Mouse (Mus musculus) heart, postnatal 0 days (tissue): ENCODE measurements at regions not wholly inside any gene's neighbourhood (a gene's known extent, or its start where the extent isn't known, plus 50 kb on each side); places are given as distances from the start of the nearest gene placed in this dataset.
"Not testable (repeated sequence)": the region's sequence is repeated elsewhere in the genome, so short reads cannot be mapped to it uniquely, and the experiment has no call there.

Source experiments
- CTCF ChIP-seq: IDR thresholded peaks from 2 replicates; pipeline ENCODE4 v1.5.1; 2016; ENCODE audit warnings: antibody characterized with exemption, control low read depth, low read depth
- EP300 ChIP-seq: IDR thresholded peaks from 2 replicates; pipeline ENCODE4 v1.6.1; 2016; ENCODE audit warnings: antibody characterized with exemption, low read depth

DNA sequence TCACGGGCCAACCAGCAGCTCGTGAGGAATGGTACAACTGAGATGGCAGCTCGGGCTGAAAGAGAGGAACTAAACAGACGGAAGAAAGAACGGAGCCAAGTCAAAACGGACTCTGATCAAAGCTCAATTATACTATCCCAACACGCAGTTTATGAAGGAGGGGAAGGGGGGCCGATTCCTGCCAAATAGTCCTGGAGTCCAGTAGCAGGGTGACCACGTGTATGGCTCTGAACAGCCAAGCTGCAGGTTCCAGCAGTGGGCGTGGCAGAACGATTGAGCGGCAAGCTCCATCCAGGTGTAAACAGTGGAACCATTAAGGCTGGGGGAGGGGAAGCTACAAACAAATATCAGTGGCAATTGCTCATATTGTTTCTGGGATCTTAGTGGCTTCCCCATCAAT, 152.9 kb downstream of the Kcnrg start:
- not testable (repeated sequence) for TF ChIP-seq CTCF, EP300
